Mouse (Mus musculus): ENCODE data around the gene Ap1s3. TPM values are rescaled to one million over a fixed set of nuclear protein-coding genes. Genes with fewer than 3 reads are reported as not detected.

The Ap1s3 gene
- polyA plus RNA-seq, 1 experiment from 2014 or later = not detected

GRCm38 (mm10) chr1:79697382-79697781, 25.6 kb upstream of the Ap1s3 start:
- no peaks in the 10 kb centered on the region for H3K9me3 ChIP-seq
- ATAC-seq (ENCODE audit: low read depth) = peak; percentile 80

GRCm38 (mm10) chr1:79696933-79697332, 25.2 kb upstream of the Ap1s3 start:
- Histone ChIP-seq H3K4me2 (no peak overlapping the region), H3K9me3 (no peaks in the 10 kb centered on the region), H3K27ac (replicated peaks) (0 out of 2 replicates have a peak overlapping the region, but pooled peaks have one; percentile 24), H3K9ac (no peak overlapping the region), H3K4me3 (no peak overlapping the region), H3K36me3 (peaks cover 12% of the 10 kb centered on the region; the same call in 1 of the 2 replicates), H3K27me3 (no peaks in the 10 kb centered on the region), H3K4me1 (replicated peaks) (peaks cover 12% of the 10 kb centered on the region)
- ATAC-seq (ENCODE audit: low read depth) = no peak
- 61% methylated on average over 5 of the region's 5 CpGs for WGBS

More at GRCm38 (mm10) chr1:79697382-79697781, 25.6 kb upstream of the Ap1s3 start:
- Histone ChIP-seq H3K27ac (replicated peaks) (peak overlapping the region; percentile 24; the same call in 1 of the 2 replicates), H3K4me1 (replicated peaks) (peaks cover 12% of the 10 kb centered on the region), H3K4me2 (no peak overlapping the region), H3K4me3 (no peak overlapping the region), H3K9ac (no peak overlapping the region), H3K36me3 (peaks cover 13% of the 10 kb centered on the region; the same call in 1 of the 2 replicates), H3K27me3 (no peaks in the 10 kb centered on the region)
- 33% methylated on average over 9 of the region's 9 CpGs for WGBS

DNA sequence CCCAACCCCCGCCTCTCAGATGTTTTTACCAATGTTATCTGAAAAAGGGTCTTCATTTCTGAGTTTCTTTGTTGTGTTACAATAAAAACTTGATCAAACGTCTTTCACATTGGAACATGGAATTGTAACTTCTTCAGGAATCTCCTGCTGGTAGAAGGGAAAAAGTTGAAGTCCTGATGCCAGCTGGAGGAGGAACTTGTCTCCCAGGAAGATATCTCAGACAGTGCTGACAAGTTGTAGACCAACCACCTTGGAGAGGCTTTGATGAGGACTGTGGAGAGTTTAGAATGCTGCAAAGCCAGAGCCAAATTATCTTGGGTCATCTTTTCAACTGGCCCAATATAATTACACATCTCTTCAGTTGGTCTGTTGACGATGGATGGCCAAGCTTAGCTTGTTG, 20.7 kb upstream of the Ap1s3 start:
- peaks cover 6% of the 10 kb centered on the region for H3K4me1 ChIP-seq (replicated peaks)
- H3K27ac ChIP-seq (replicated peaks) = no peak overlapping the region

GRCm38 (mm10) chr1:79687254-79687653, 15.5 kb upstream of the Ap1s3 start:
- H3K27me3 ChIP-seq = no peaks in the 10 kb centered on the region
- H3K36me3 ChIP-seq = no peaks in the 10 kb centered on the region
- H3K27ac ChIP-seq (replicated peaks) = no peak overlapping the region
- 89% methylated on average over 1 of the region's 1 CpGs for WGBS
- no peak for ATAC-seq (ENCODE audit: low read depth)
- H3K4me2 ChIP-seq = no peak overlapping the region
- no peak overlapping the region for H3K9ac ChIP-seq
- H3K9me3 ChIP-seq = peaks cover 5% of the 10 kb centered on the region; the same call in 1 of the 2 replicates
- no peak overlapping the region for H3K4me3 ChIP-seq
- no peaks in the 10 kb centered on the region for H3K4me1 ChIP-seq (replicated peaks)

More for the DNA sequence above, 20.7 kb upstream of the Ap1s3 start:
- WGBS = 85% methylated on average over 3 of the region's 3 CpGs
- H3K4me2 ChIP-seq = no peak overlapping the region
- H3K36me3 ChIP-seq = no peaks in the 10 kb centered on the region
- no peaks in the 10 kb centered on the region for H3K27me3 ChIP-seq
- no peak overlapping the region for H3K4me3 ChIP-seq
- peaks cover 5% of the 10 kb centered on the region; the same call in 1 of the 2 replicates for H3K9me3 ChIP-seq
- no peak overlapping the region for H3K9ac ChIP-seq
- no peak for ATAC-seq (ENCODE audit: low read depth)

DNA sequence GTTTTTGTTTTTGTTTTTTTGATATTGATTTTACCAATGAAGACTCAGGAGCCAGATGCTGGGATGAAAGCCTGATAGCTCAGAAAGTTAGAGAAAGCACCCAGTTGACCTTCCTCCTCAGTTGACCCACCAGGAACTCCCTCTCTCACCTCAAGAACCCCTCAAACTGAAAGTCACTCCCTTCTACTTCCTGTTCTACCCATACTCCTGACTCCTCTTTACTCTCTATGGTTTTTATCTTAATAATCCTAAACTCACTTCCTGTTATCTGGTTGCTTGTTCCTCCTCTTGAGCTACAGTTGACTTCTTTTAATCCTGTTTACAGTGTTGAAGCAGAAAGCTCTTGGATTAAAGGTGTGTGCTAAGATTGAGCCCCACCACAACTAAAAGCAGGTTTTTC, 12.3 kb upstream of the Ap1s3 start:
- Histone ChIP-seq H3K36me3 (no peaks in the 10 kb centered on the region), H3K4me1 (replicated peaks) (no peaks in the 10 kb centered on the region), H3K27ac (replicated peaks) (no peak overlapping the region), H3K9me3 (peaks cover 5% of the 10 kb centered on the region; the same call in 1 of the 2 replicates), H3K4me2 (no peak overlapping the region), H3K27me3 (no peaks in the 10 kb centered on the region), H3K9ac (no peak overlapping the region), H3K4me3 (no peak overlapping the region)
- no peak for ATAC-seq (ENCODE audit: low read depth)

- ATAC-seq (ENCODE audit: low read depth) = no peak
- H3K9ac ChIP-seq = no peak overlapping the region
- no peak overlapping the region for H3K27ac ChIP-seq (replicated peaks)
- H3K4me1 ChIP-seq (replicated peaks) = no peaks in the 10 kb centered on the region
- no peak overlapping the region for H3K4me2 ChIP-seq
- no peaks in the 10 kb centered on the region for H3K36me3 ChIP-seq
- H3K4me3 ChIP-seq = no peak overlapping the region
- H3K9me3 ChIP-seq = peaks cover 2% of the 10 kb centered on the region; the same call in 1 of the 2 replicates
- H3K27me3 ChIP-seq = no peaks in the 10 kb centered on the region
- WGBS = 16% methylated on average over 5 of the region's 5 CpGs
These were observed 11.2 kb upstream of the Ap1s3 start for GRCm38 (mm10) chr1:79682936-79683335.

GRCm38 (mm10) chr1:79680777-79681176, 9.0 kb upstream of the Ap1s3 start:
- H3K27me3 ChIP-seq = no peaks in the 10 kb centered on the region
- H3K27ac ChIP-seq (replicated peaks) = no peak overlapping the region
- 93% methylated on average over 3 of the region's 3 CpGs for WGBS
- H3K4me2 ChIP-seq = no peak overlapping the region
- no peak for ATAC-seq (ENCODE audit: low read depth)
- H3K4me3 ChIP-seq = no peak overlapping the region
- H3K4me1 ChIP-seq (replicated peaks) = no peaks in the 10 kb centered on the region
- H3K9ac ChIP-seq = no peak overlapping the region
- no peaks in the 10 kb centered on the region for H3K9me3 ChIP-seq
- H3K36me3 ChIP-seq = no peaks in the 10 kb centered on the region

DNA sequence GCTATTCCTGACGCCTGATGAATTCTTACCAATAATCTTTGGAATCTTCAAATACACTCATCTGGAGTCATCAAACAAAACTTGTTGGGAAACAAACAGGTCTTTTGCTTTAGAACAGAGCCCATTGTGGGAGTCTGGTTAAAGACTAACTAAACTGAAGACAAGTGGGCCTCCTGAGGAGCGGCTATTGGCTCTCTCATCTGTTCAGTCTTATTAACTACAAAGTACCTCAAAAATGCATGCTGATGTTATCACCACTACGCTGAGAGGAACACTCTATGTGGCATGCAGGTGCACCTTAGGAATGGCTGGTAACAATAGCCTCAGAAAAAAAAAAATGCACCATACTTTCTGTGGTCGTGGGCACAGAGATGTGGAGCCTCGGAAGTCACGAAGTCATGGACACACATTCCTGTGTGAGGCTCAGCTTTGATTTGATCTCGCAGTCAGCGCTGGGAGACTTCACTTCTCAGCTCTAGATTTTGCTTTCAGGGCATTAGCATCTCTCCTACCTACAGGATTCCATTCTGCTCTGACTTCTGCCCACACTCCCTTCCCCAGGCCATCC, 6.4 kb upstream of the Ap1s3 start:
- Histone ChIP-seq H3K4me1 (replicated peaks) (no peaks in the 10 kb centered on the region), H3K27me3 (peaks cover 11% of the 10 kb centered on the region), H3K27ac (replicated peaks) (no peak overlapping the region), H3K9me3 (no peaks in the 10 kb centered on the region), H3K4me3 (no peak overlapping the region), H3K36me3 (no peaks in the 10 kb centered on the region), H3K4me2 (no peak overlapping the region), H3K9ac (no peak overlapping the region)
- ATAC-seq (ENCODE audit: low read depth) = no peak
- 56% methylated on average over 8 of the region's 8 CpGs for WGBS

GRCm38 (mm10) chr1:79675716-79676115, 3.9 kb upstream of the Ap1s3 start:
- Histone ChIP-seq H3K4me2 (no peak overlapping the region), H3K4me3 (no peak overlapping the region), H3K4me1 (replicated peaks) (peaks cover 16% of the 10 kb centered on the region), H3K36me3 (no peaks in the 10 kb centered on the region), H3K27ac (replicated peaks) (no peak overlapping the region), H3K27me3 (peaks cover 36% of the 10 kb centered on the region), H3K9ac (no peak overlapping the region), H3K9me3 (no peaks in the 10 kb centered on the region)
- 70% methylated on average over 4 of the region's 4 CpGs for WGBS
- ATAC-seq (ENCODE audit: low read depth) = no peak

- H3K36me3 ChIP-seq = no peaks in the 10 kb centered on the region
- H3K9me3 ChIP-seq = no peaks in the 10 kb centered on the region
- H3K27ac ChIP-seq (replicated peaks) = no peak overlapping the region
- peak overlapping the region; percentile 64 for H3K9ac ChIP-seq
- ATAC-seq (ENCODE audit: low read depth) = no peak
- 3% methylated on average over 11 of the region's 11 CpGs for WGBS
- H3K4me2 ChIP-seq = peak overlapping the region; percentile 92
- peak overlapping the region; percentile 55 for H3K4me3 ChIP-seq
- H3K27me3 ChIP-seq = peaks cover 45% of the 10 kb centered on the region
- H3K4me1 ChIP-seq (replicated peaks) = peaks cover 17% of the 10 kb centered on the region
These were observed 603 bp downstream of the Ap1s3 start for GRCm38 (mm10) chr1:79671196-79671542.

DNA sequence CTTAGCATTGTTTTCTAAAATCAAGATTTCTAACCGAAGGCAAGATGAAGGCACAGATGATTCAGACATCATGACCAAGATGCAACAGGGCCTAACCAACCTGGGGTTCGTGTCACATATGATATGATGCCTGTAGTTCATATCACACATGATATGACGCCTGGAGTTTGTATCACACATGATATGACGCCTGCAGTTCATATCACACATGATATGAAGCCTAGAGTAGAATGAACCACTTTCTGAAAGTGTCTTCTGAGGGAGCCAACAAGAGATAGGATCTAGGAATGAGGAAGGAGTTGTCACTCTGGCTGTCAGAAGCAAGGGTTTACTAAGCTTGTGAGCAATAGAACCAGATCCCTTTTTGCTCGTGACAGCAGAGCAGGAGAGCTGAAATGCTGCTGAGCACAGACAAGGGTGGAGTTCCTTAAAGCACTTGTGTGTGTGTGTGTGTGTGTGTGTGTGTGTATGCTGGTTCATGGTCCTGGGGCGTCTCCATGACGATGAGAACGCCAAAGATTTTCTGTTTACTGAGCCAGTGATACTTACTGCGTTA, 2.3 kb downstream of the Ap1s3 start:
- Histone ChIP-seq H3K9me3 (no peaks in the 10 kb centered on the region), H3K36me3 (no peaks in the 10 kb centered on the region), H3K4me1 (replicated peaks) (peaks cover 17% of the 10 kb centered on the region), H3K4me3 (no peak overlapping the region), H3K9ac (no peak overlapping the region), H3K27me3 (peaks cover 45% of the 10 kb centered on the region), H3K27ac (replicated peaks) (no peak overlapping the region), H3K4me2 (no peak overlapping the region)
- 82% methylated on average over 9 of the region's 9 CpGs for WGBS
- ATAC-seq (ENCODE audit: low read depth) = no peak

DNA sequence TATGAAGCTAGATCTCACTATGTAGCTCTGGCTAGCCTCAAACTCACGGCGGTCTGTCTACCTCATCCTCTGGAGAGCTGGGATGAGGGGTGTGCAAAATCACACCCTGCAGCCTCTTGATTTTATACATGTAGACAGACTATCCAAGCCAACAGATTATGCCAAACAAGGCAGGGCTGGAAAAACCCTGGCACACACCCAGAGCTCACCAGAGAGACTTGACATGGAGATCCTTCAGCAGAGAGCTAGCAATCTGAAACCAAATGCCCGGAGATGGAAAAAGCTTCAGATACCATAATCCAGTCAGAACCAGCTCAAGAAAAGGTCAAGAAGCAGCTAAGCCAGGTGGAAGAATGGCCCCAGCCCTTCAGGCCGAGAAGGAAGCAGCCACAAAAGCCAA, 6.9 kb downstream of the Ap1s3 start:
- H3K27me3 ChIP-seq = peaks cover under 1% of the 10 kb centered on the region
- no peak overlapping the region for H3K4me3 ChIP-seq
- H3K4me2 ChIP-seq = no peak overlapping the region
- H3K36me3 ChIP-seq = no peaks in the 10 kb centered on the region
- H3K27ac ChIP-seq (replicated peaks) = no peak overlapping the region
- no peaks in the 10 kb centered on the region for H3K9me3 ChIP-seq
- ATAC-seq (ENCODE audit: low read depth) = no peak
- WGBS = 91% methylated on average over 4 of the region's 4 CpGs
- H3K9ac ChIP-seq = no peak overlapping the region
- H3K4me1 ChIP-seq (replicated peaks) = no peaks in the 10 kb centered on the region

DNA sequence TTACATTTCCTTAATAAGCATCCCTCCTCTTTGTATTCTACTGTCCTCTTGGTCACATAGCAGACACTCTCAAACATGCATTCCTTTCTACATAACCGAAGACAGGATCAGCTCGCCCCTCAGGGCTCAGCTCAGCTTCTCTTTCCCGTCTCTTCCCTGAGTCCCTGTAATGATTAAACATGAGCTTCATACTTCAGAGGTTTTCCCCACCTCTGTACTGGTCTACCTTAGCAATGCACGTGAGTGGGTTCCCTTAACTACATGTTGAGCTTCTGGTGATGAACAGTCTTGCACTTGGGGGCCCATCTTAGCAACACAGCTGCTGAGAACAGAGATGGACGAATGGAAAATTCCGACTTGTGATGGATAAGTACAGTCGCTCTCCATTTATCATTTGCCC, 12.2 kb downstream of the Ap1s3 start:
- Histone ChIP-seq H3K4me1 (replicated peaks) (no peaks in the 10 kb centered on the region), H3K4me3 (no peak overlapping the region), H3K27ac (replicated peaks) (no peak overlapping the region), H3K4me2 (no peak overlapping the region), H3K9ac (no peak overlapping the region), H3K9me3 (no peaks in the 10 kb centered on the region), H3K27me3 (no peaks in the 10 kb centered on the region), H3K36me3 (no peaks in the 10 kb centered on the region)
- WGBS = 87% methylated on average over 7 of the region's 7 CpGs
- no peak for ATAC-seq (ENCODE audit: low read depth)
